26 mouse cellular contexts compared by ENCODE assay signal in genomic region chr13:10566825-10567224, GRCm38 (mm10).
"Had no signal": no experiment of that assay in that cellular context is flagged by ENCODE, and none has a peak within 500 bp of the region (broad histone marks: within the 10 kb centered on the region; RNA-seq: fewer than 3 reads in every experiment).

No protein-coding gene starts in this region.

- H3K4me2 ChIP-seq: heart, embryonic 11.5 days; heart, embryonic 13.5 days; heart, embryonic 15.5 days; hindbrain, embryonic 13.5 days; hindbrain, embryonic 15.5 days; kidney, embryonic 15.5 days; limb, embryonic 13.5 days; limb, embryonic 15.5 days; liver, embryonic 12.5 days had no signal

- H3K9me3 ChIP-seq: heart, embryonic 13.5 days; heart, embryonic 15.5 days; hindbrain, embryonic 10.5 days; hindbrain, embryonic 13.5 days; hindbrain, embryonic 15.5 days; kidney, embryonic 15.5 days; limb, embryonic 13.5 days; limb, embryonic 15.5 days; liver, embryonic 12.5 days had no signal

- DNase-seq: gastrocnemius, postnatal 14 days; gastrocnemius, postnatal 36 days; heart, adult 2 months; heart, postnatal 14 days; heart, postnatal 4 days; kidney, adult 11 months; kidney, adult 2 months; kidney, adult 9 months; kidney, postnatal 14 days; kidney, postnatal 36 days; layer of hippocampus, adult 9-11 months; layer of hippocampus, postnatal 36 days; left cerebral cortex, postnatal 4 days had no signal

- H3K27me3 ChIP-seq: heart, embryonic 13.5 days; heart, embryonic 15.5 days; hindbrain, embryonic 13.5 days; hindbrain, embryonic 15.5 days; kidney, embryonic 15.5 days; limb, embryonic 13.5 days; limb, embryonic 15.5 days; liver, embryonic 12.5 days had no signal

- H3K27ac ChIP-seq: heart, adult 2 months; heart, embryonic 13.5 days; heart, embryonic 15.5 days; hindbrain, embryonic 10.5 days; hindbrain, embryonic 13.5 days; hindbrain, embryonic 15.5 days; hindbrain, postnatal 0 days; kidney, embryonic 15.5 days; kidney, postnatal 0 days; limb, embryonic 13.5 days; limb, embryonic 15.5 days; liver, embryonic 12.5 days had no signal

- H3K9ac ChIP-seq: heart, embryonic 13.5 days; heart, embryonic 15.5 days; hindbrain, embryonic 13.5 days; hindbrain, embryonic 15.5 days; kidney, embryonic 15.5 days; limb, embryonic 13.5 days; limb, embryonic 15.5 days; liver, embryonic 12.5 days had no signal

- H3K36me3 ChIP-seq: heart, embryonic 13.5 days; heart, embryonic 15.5 days; hindbrain, embryonic 10.5 days; hindbrain, embryonic 13.5 days; hindbrain, embryonic 15.5 days; kidney, embryonic 15.5 days; limb, embryonic 13.5 days; limb, embryonic 15.5 days; liver, embryonic 12.5 days had no signal

- ATAC-seq: hindbrain, postnatal 0 days; intestine, embryonic 16.5 days; liver, embryonic 12.5 days had no signal

- H3K4me3 ChIP-seq: heart, adult 2 months; heart, embryonic 13.5 days; heart, embryonic 15.5 days; hindbrain, embryonic 10.5 days; hindbrain, embryonic 13.5 days; hindbrain, embryonic 15.5 days; kidney, embryonic 15.5 days; limb, embryonic 13.5 days; limb, embryonic 15.5 days; liver, embryonic 12.5 days had no signal

- H3K4me1 ChIP-seq: heart, embryonic 13.5 days; heart, embryonic 15.5 days; hindbrain, embryonic 10.5 days; hindbrain, embryonic 13.5 days; hindbrain, embryonic 15.5 days; kidney, embryonic 15.5 days; limb, embryonic 13.5 days; limb, embryonic 15.5 days; liver, embryonic 12.5 days had no signal
